Comparison of ENCODE assay signal across 13 mouse cellular contexts in the genomic region with DNA sequence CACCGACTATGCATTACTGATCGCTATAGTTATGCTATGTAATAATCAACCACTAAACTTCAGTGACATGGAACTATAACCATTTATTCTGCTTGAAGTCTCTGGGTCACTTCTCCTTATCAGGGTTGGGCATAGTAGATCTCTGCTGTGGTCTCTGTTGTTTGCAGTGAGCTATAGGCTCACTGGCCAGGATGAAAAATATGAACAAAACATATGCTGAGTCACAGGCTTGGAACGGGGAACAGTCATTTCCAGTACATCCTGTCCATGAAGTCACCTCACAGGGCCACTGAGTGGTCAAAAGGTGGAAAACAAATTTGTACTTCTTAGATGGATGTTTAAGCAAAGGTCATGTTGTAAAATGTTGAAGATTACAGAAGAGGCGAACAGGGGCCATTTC.
"Had no signal": no experiment of that assay in that cellular context is flagged by ENCODE, and none has a peak within 500 bp of the region (broad histone marks: within the 10 kb centered on the region; RNA-seq: fewer than 3 reads in every experiment).

No protein-coding gene starts in this region.

- H3K4me2 ChIP-seq: liver, embryonic 12.5 days; midbrain, embryonic 12.5 days; neural tube, embryonic 13.5 days had no signal

- H3K9me3 ChIP-seq: liver, embryonic 12.5 days; midbrain, embryonic 12.5 days; neural tube, embryonic 13.5 days had no signal

- H3K9ac ChIP-seq: liver, embryonic 12.5 days; midbrain, embryonic 12.5 days; neural tube, embryonic 13.5 days had no signal

- H3K4me1 ChIP-seq: liver, embryonic 12.5 days; midbrain, embryonic 12.5 days; neural tube, embryonic 13.5 days had no signal

- H3K36me3 ChIP-seq: liver, embryonic 12.5 days; midbrain, embryonic 12.5 days; neural tube, embryonic 13.5 days had no signal

- H3K27ac ChIP-seq: liver, embryonic 12.5 days; macrophage; midbrain, embryonic 12.5 days; neural tube, embryonic 13.5 days had no signal

- H3K4me3 ChIP-seq: liver, embryonic 12.5 days; midbrain, embryonic 12.5 days; neural tube, embryonic 13.5 days had no signal

- DNase-seq: kidney, adult 18-20 months; kidney, postnatal 10 days; left cerebral cortex, postnatal 4 days; lung, postnatal 10 days; right cerebral cortex, adult 18-20 months; right cerebral cortex, postnatal 25 days; thymus, adult 18-20 months; thymus, postnatal 14 days had no signal

- ATAC-seq: liver, embryonic 12.5 days; midbrain, embryonic 16.5 days had no signal

- H3K27me3 ChIP-seq: liver, embryonic 12.5 days; midbrain, embryonic 12.5 days; neural tube, embryonic 13.5 days had no signal
